Mouse (Mus musculus) forebrain, embryonic 10.5 days (tissue): ENCODE measurements around the gene Cabp1. TPM values are rescaled to one million over a fixed set of nuclear protein-coding genes. Genes with fewer than 3 reads are reported as not detected.
A peak's percentile ranks its signal among the peaks of the same experiment; 100 is the strongest.
"Not testable (repeated sequence)": the region's sequence is repeated elsewhere in the genome, so short reads cannot be mapped to it uniquely, and the experiment has no call there.

Source experiments
- DNase-seq: peaks from one replicate; pipeline ENCODE4 v3.0.0-alpha.2; 2017; ENCODE audit warnings: low spot score; ENCODE audit errors: extremely low spot score
- H3K27ac ChIP-seq: fragments of 300-500 bp; sonication (generic); 2 replicates; pipeline ENCODE4 v1.5.1; 2016; ENCODE audit warnings: mild to moderate bottlenecking
- H3K27me3 ChIP-seq: fragments of 300-500 bp; sonication (generic); 2 replicates; pipeline ENCODE4 v1.6.1; 2016; ENCODE audit warnings: mild to moderate bottlenecking; ENCODE audit not compliant: poor library complexity, severe bottlenecking
- H3K36me3 ChIP-seq: fragments of 300-500 bp; sonication (generic); replicated peaks from 2 replicates; pipeline ENCODE4 v1.6.1; 2016; ENCODE audit warnings: mild to moderate bottlenecking, moderate library complexity
- H3K4me1 ChIP-seq: fragments of 300-500 bp; sonication (generic); 2 replicates; pipeline ENCODE4 v1.6.1; 2016
- H3K4me3 ChIP-seq: fragments of 300-500 bp; sonication (generic); 2 replicates; pipeline ENCODE4 v1.5.1; 2016; ENCODE audit warnings: mild to moderate bottlenecking, moderate library complexity
- H3K9me3 ChIP-seq: fragments of 300-500 bp; sonication (generic); 2 replicates; pipeline ENCODE4 v1.6.1; 2016; ENCODE audit warnings: mild to moderate bottlenecking, moderate library complexity
- WGBS: fragments of 180-500 bp; shearing (Covaris S2); methylation state at CpG from one replicate; pipeline ENCODE4 v1.1.7; 2016; 5-methylcytosine and 5-hydroxymethylcytosine counted together
- polyA plus RNA-seq: library from polyadenylated mRNA; unstranded; fragments of >200 nt; fragmentation: Nextera tagmentation; extraction: Ambion mirVana; gene quantifications from 2 replicates; pipeline ENCODE4 v1.2.1, GENCODE M21; 2016

Gene Cabp1
- polyA plus RNA-seq, 1 experiment from 2014 or later: 0.31 TPM

DNA sequence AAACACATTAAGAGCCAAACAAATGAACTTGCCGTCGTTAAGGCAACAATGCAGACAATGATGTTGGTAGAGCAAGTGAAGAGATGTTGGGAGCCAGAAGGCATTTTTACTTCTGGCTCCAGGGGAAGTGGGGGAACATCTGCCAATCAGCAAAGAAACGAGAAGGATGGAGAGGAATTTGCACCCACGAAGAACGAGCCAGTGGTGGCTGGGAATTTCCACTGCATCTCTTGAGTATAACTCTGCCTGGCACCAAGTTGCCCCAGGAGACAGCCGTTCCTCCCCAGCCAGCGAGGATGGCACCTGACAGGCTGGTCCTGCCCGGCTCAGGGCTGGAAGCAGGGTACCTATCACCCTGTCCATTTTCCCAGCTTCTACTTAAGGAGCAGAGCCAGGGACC is 11.3 kb downstream of the Cabp1 start:
- Histone ChIP-seq H3K4me1 (peaks cover 43% of the 10 kb centered on the region), H3K4me3 (no peak overlapping the region), H3K9me3 (no peaks in the 10 kb centered on the region), H3K27ac (no peak overlapping the region), H3K27me3 (peaks cover 36% of the 10 kb centered on the region), H3K36me3 (no peaks in the 10 kb centered on the region)
- no peak for DNase-seq
- WGBS: 90% methylated on average over 8 of the region's 8 CpGs

GRCm38 (mm10) chr5:115181248-115181940 is 12.8 kb downstream of the Cabp1 start:
- peaks cover 28% of the 10 kb centered on the region for H3K4me1 ChIP-seq
- no peaks in the 10 kb centered on the region for H3K9me3 ChIP-seq
- 87% methylated on average over 13 of the region's 13 CpGs for WGBS
- no peaks in the 10 kb centered on the region for H3K36me3 ChIP-seq
- no peak for DNase-seq
- peaks cover 24% of the 10 kb centered on the region for H3K27me3 ChIP-seq
- peak overlapping the region; percentile 27; the same call in 1 of the 2 replicates for H3K27ac ChIP-seq
- H3K4me3 ChIP-seq: no peak overlapping the region

- Histone ChIP-seq H3K27me3 (peaks cover 13% of the 10 kb centered on the region), H3K9me3 (no peaks in the 10 kb centered on the region), H3K27ac (no peak overlapping the region), H3K4me1 (peaks cover 10% of the 10 kb centered on the region), H3K36me3 (no peaks in the 10 kb centered on the region), H3K4me3 (no peak overlapping the region)
- DNase-seq: no peak
- WGBS: 94% methylated on average over 11 of the region's 11 CpGs
Measured at GRCm38 (mm10) chr5:115179596-115179995, 14.6 kb downstream of the Cabp1 start.

GRCm38 (mm10) chr5:115177866-115178265 is 16.3 kb downstream of the Cabp1 start:
- DNase-seq: no peak
- H3K36me3 ChIP-seq: no peaks in the 10 kb centered on the region
- H3K27ac ChIP-seq: no peak overlapping the region
- no peak overlapping the region for H3K4me3 ChIP-seq
- H3K9me3 ChIP-seq: no peaks in the 10 kb centered on the region
- WGBS: 88% methylated on average over 6 of the region's 6 CpGs
- peaks cover 13% of the 10 kb centered on the region for H3K27me3 ChIP-seq
- peaks cover under 1% of the 10 kb centered on the region; the same call in 1 of the 2 replicates for H3K4me1 ChIP-seq

- no peak overlapping the region for H3K27ac ChIP-seq
- no peaks in the 10 kb centered on the region for H3K36me3 ChIP-seq
- H3K9me3 ChIP-seq: no peaks in the 10 kb centered on the region
- no peak overlapping the region for H3K4me3 ChIP-seq
- H3K27me3 ChIP-seq: peaks cover 5% of the 10 kb centered on the region; the same call in 1 of the 2 replicates
- DNase-seq: no peak
- WGBS: 96% methylated on average over 1 of the region's 1 CpGs
- H3K4me1 ChIP-seq: no peaks in the 10 kb centered on the region
Measured at GRCm38 (mm10) chr5:115174554-115174953, 19.6 kb downstream of the Cabp1 start.

- Histone ChIP-seq H3K27me3 (peaks cover 2% of the 10 kb centered on the region), H3K4me3 (no peak overlapping the region), H3K9me3 (no peaks in the 10 kb centered on the region), H3K4me1 (peaks cover 21% of the 10 kb centered on the region), H3K36me3 (no peaks in the 10 kb centered on the region), H3K27ac (no peak overlapping the region)
- WGBS: 93% methylated on average over 8 of the region's 8 CpGs
- DNase-seq: no peak
Measured at GRCm38 (mm10) chr5:115170150-115170549, 24.0 kb downstream of the Cabp1 start.

DNA sequence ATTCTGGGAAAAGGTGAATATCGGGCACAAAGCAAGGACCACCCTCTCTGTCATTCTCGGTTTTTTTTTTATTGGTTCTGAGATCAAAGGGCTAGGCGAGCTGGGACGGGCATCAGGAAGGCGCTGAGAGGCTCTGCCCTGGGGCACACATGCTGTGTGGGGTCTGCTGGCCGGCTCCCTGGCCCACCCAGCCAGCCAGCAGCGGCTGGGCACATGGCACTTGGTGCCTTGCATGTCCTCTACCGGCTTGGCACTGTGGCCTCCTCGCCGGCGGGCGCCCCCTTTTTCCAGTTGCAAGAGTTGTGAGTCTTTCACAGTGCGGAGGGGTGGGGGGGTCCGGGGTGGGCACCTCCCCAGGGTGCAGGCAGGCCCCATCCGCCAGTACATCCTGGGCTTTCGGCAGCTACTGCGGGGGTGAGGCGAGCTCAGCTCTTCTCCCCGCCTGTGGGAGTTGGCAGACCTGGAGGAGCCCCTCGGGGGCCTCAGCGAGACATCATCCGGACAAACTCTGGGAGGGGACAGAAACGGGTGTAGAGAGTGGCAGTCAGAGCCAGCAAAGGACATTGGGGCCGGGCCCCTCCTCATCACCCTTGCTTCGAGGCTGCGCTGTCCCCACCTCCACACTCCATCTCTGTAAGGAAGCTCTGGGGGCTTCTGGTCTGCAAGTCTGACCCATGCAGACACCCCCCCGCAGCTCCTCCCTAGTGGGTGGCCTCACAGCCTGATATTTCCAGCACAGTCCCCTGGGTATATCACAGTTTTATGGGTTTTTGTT is 25.4 kb downstream of the Cabp1 start:
- Histone ChIP-seq H3K9me3 (no peaks in the 10 kb centered on the region), H3K36me3 (no peaks in the 10 kb centered on the region), H3K27ac (peak overlapping the region; percentile 44; the same call in 1 of the 2 replicates), H3K4me1 (peaks cover 21% of the 10 kb centered on the region), H3K4me3 (no peak overlapping the region), H3K27me3 (no peaks in the 10 kb centered on the region; the same call in 1 of the 2 replicates)
- WGBS: 54% methylated on average over 27 of the region's 27 CpGs
- no peak for DNase-seq

GRCm38 (mm10) chr5:115167396-115167795 is 26.8 kb downstream of the Cabp1 start:
- DNase-seq: no peak
- WGBS: 73% methylated on average over 6 of the region's 6 CpGs
- H3K27ac ChIP-seq: no peak overlapping the region
- no peaks in the 10 kb centered on the region for H3K36me3 ChIP-seq
- H3K27me3 ChIP-seq: no peaks in the 10 kb centered on the region; the same call in 1 of the 2 replicates
- H3K4me3 ChIP-seq: no peak overlapping the region
- peaks cover 28% of the 10 kb centered on the region for H3K4me1 ChIP-seq
- H3K9me3 ChIP-seq: no peaks in the 10 kb centered on the region

GRCm38 (mm10) chr5:115166815-115167194 is 27.4 kb downstream of the Cabp1 start:
- Histone ChIP-seq H3K27ac (no peak overlapping the region), H3K36me3 (no peaks in the 10 kb centered on the region), H3K27me3 (no peaks in the 10 kb centered on the region; the same call in 1 of the 2 replicates), H3K4me3 (no peak overlapping the region), H3K4me1 (peaks cover 28% of the 10 kb centered on the region), H3K9me3 (no peaks in the 10 kb centered on the region)
- WGBS: 82% methylated on average over 7 of the region's 7 CpGs
- DNase-seq: no peak

- H3K27ac ChIP-seq: no peak overlapping the region
- no peak for DNase-seq
- WGBS: 56% methylated on average over 11 of the region's 11 CpGs
- no peaks in the 10 kb centered on the region; the same call in 1 of the 2 replicates for H3K27me3 ChIP-seq
- H3K4me3 ChIP-seq: no peak overlapping the region
- no peaks in the 10 kb centered on the region for H3K36me3 ChIP-seq
- no peaks in the 10 kb centered on the region for H3K9me3 ChIP-seq
- H3K4me1 ChIP-seq: peaks cover 33% of the 10 kb centered on the region
Measured at GRCm38 (mm10) chr5:115165895-115166814, 28.0 kb downstream of the Cabp1 start.

- DNase-seq: no peak
- H3K36me3 ChIP-seq: no peaks in the 10 kb centered on the region
- no peaks in the 10 kb centered on the region for H3K9me3 ChIP-seq
- H3K27me3 ChIP-seq: no peaks in the 10 kb centered on the region; the same call in 1 of the 2 replicates
- no peak overlapping the region for H3K4me3 ChIP-seq
- no peak overlapping the region for H3K27ac ChIP-seq
- H3K4me1 ChIP-seq: peaks cover 41% of the 10 kb centered on the region
- 61% methylated on average over 9 of the region's 9 CpGs for WGBS
Measured at GRCm38 (mm10) chr5:115165351-115165750, 28.8 kb downstream of the Cabp1 start.

- H3K4me1 ChIP-seq: peaks cover 42% of the 10 kb centered on the region
- not testable (repeated sequence) for H3K9me3 ChIP-seq, H3K27ac ChIP-seq, H3K4me3 ChIP-seq, H3K36me3 ChIP-seq, DNase-seq, H3K27me3 ChIP-seq
- WGBS: 79% methylated on average over 4 of the region's 4 CpGs
Measured at GRCm38 (mm10) chr5:115164446-115164845, 29.7 kb downstream of the Cabp1 start.
